Mouse (Mus musculus): ENCODE results near the gene Zfp599. TPM values are rescaled to one million over a fixed set of nuclear protein-coding genes. Genes with fewer than 3 reads are reported as not detected.

The Zfp599 gene
- total and polyA plus RNA-seq, 3 experiments: 2.1 to 2.3 (median 2.2) TPM

GRCm38 (mm10) chr9:22216705-22217104 is 43.0 kb downstream of the Zfp599 start:
- Histone ChIP-seq H3K4me2 (ENCODE audit: insufficient read depth, low read depth, poor library complexity, severe bottlenecking) (no peak overlapping the region), H3K36me3 (replicated peaks in 1 of 2; ENCODE audit: control insufficient read depth in 1 of 2, insufficient read depth in 1 of 2, low read length in 1 of 2) (no peaks in the 10 kb centered on the region), H3K27me3 (replicated peaks) (peaks cover under 1% of the 10 kb centered on the region), H3K9me3 (replicated peaks; ENCODE audit: low read length) (no peaks in the 10 kb centered on the region), H3K9ac (ENCODE audit: insufficient read depth, low read depth) (no peak overlapping the region), H3K4me3 (replicated peaks in 1 of 3; ENCODE audit: low read depth in 2 of 3, low read length in 2 of 3, poor library complexity in 1 of 3) (no peak overlapping the region), H3K4me1 (ENCODE audit: control insufficient read depth in 1 of 2, insufficient read depth in 2 of 2) (peaks cover 2 to 13% of the 10 kb centered on the region in 2 experiments; a peak in 3 of 4 replicates), H3K27ac (ENCODE audit: insufficient read depth, low read depth) (no peak overlapping the region), H3K79me2 (replicated peaks; ENCODE audit: control insufficient read depth, extremely low read depth, insufficient read depth, poor library complexity, severe bottlenecking) (no peaks in the 10 kb centered on the region)
- in situ Hi-C loops (cut with MboI; ENCODE audit: low pct_ligation_motif_present, low pct_unique_long_range_greater_than_20kb, low sequenced_read_pairs) (loop anchor here (10.0 kb wide), 1 partner anchor 62 kb away; the partner anchor contains the start of gene Pigyl), dilution Hi-C loops (cut with MboI; ENCODE audit: extremely low pct_ligation_motif_present, extremely low pct_unique_long_range_greater_than_20kb, low sequenced_read_pairs) (no loop called here)
- peak; percentile 32 for DNase-seq (ENCODE audit: extremely low read depth)
- TF ChIP-seq JUND (conservative IDR thresholded peaks at IDR 0.05; ENCODE audit: low read depth, low read length) (no peak), MAX (IDR thresholded peaks at IDR 0.05; ENCODE audit: low read length) (0 out of 2 replicates have a peak, but pooled peaks have one; percentile 40), CHD1 (IDR thresholded peaks at IDR 0.05; ENCODE audit: low read depth, low read length) (no peak), POLR2AphosphoS2 (IDR thresholded peaks at IDR 0.05; ENCODE audit: low read depth, low read length) (no peak), CHD2 (IDR thresholded peaks at IDR 0.05; ENCODE audit: low read length) (no peak), IRF4 (IDR thresholded peaks at IDR 0.05; ENCODE audit: low read depth, low read length) (peak; percentile 31; the same call in 1 of the 2 replicates), SIN3A (IDR thresholded peaks at IDR 0.05; ENCODE audit: low read length) (no peak), BHLHE40 (IDR thresholded peaks at IDR 0.05; ENCODE audit: low read depth, low read length) (peak; percentile 66), TCF12 (IDR thresholded peaks at IDR 0.05; ENCODE audit: low read depth, low read length) (0 out of 2 replicates have a peak, but pooled peaks have one; percentile 16), EP300 (IDR thresholded peaks at IDR 0.05; ENCODE audit: low read length) (peak; percentile 39; the same call in 1 of the 2 replicates), KAT2A (IDR thresholded peaks at IDR 0.05; ENCODE audit: insufficient replicate concordance, low read length) (no peak), ELF1 (IDR thresholded peaks at IDR 0.05; ENCODE audit: low read depth, low read length) (0 out of 2 replicates have a peak, but pooled peaks have one; percentile 12), MYC (IDR thresholded peaks at IDR 0.05; ENCODE audit: low read depth, low read length) (no peak), MAZ (IDR thresholded peaks at IDR 0.05; ENCODE audit: low read depth, low read length) (no peak), ZC3H11A (IDR thresholded peaks at IDR 0.05; ENCODE audit: low read depth, low read length) (no peak), RAD21 (IDR thresholded peaks at IDR 0.05; ENCODE audit: low read depth, low read length) (no peak), SMC3 (IDR thresholded peaks at IDR 0.05; ENCODE audit: low read depth, low read length) (no peak)

- dilution Hi-C loops (cut with MboI; ENCODE audit: extremely low pct_ligation_motif_present, extremely low pct_unique_long_range_greater_than_20kb, low sequenced_read_pairs): no loop called here
- no peak for DNase-seq (ENCODE audit: extremely low read depth)
- no peak for TF ChIP-seq JUN (IDR thresholded peaks at IDR 0.05; ENCODE audit: insufficient read depth, low read depth, low read length)
- no peak for TF ChIP-seq RCOR1 (conservative IDR thresholded peaks at IDR 0.05; ENCODE audit: low read depth, low read length)
- TF ChIP-seq KAT2A (IDR thresholded peaks at IDR 0.05; ENCODE audit: insufficient replicate concordance, low read length): no peak
- no peak for TF ChIP-seq POLR2A (IDR thresholded peaks at IDR 0.05; ENCODE audit: low read depth, low read length)
- TF ChIP-seq USF1 (IDR thresholded peaks at IDR 0.05; ENCODE audit: low read depth, low read length): no peak
- TF ChIP-seq ZMIZ1 (IDR thresholded peaks at IDR 0.05; ENCODE audit: low read depth, low read length): no peak
These were observed 45.1 kb downstream of the Zfp599 start for GRCm38 (mm10) chr9:22214549-22214948.

More at GRCm38 (mm10) chr9:22214549-22214948, 45.1 kb downstream of the Zfp599 start:
- Histone ChIP-seq H3K4me1 (ENCODE audit: control insufficient read depth in 1 of 2, insufficient read depth in 2 of 2) (peaks cover 2 to 13% of the 10 kb centered on the region in 2 experiments; a peak in 3 of 4 replicates), H3K4me2 (ENCODE audit: insufficient read depth, low read depth, poor library complexity, severe bottlenecking) (no peak overlapping the region), H3K27ac (ENCODE audit: insufficient read depth, low read depth) (no peak overlapping the region), H3K9ac (ENCODE audit: insufficient read depth, low read depth) (no peak overlapping the region), H3K27me3 (replicated peaks) (peaks cover 3% of the 10 kb centered on the region), H3K36me3 (replicated peaks in 1 of 2; ENCODE audit: control insufficient read depth in 1 of 2, insufficient read depth in 1 of 2, low read length in 1 of 2) (no peaks in the 10 kb centered on the region), H3K4me3 (replicated peaks in 1 of 3; ENCODE audit: low read depth in 2 of 3, low read length in 2 of 3, poor library complexity in 1 of 3) (no peak overlapping the region), H3K79me2 (replicated peaks; ENCODE audit: control insufficient read depth, extremely low read depth, insufficient read depth, poor library complexity, severe bottlenecking) (no peaks in the 10 kb centered on the region), H3K9me3 (replicated peaks; ENCODE audit: low read length) (no peaks in the 10 kb centered on the region)
- in situ Hi-C loops (cut with MboI; ENCODE audit: low pct_ligation_motif_present, low pct_unique_long_range_greater_than_20kb, low sequenced_read_pairs): loop anchor here (10.0 kb wide), 1 partner anchor 60 kb away; the partner anchor contains the start of gene Pigyl

Data from CH12.LX (cell line).